Mouse (Mus musculus) frontal cortex, postnatal 14 days (tissue): ENCODE measurements around the gene 4933415F23Rik.
"Not testable (repeated sequence)": the region's sequence is repeated elsewhere in the genome, so short reads cannot be mapped to it uniquely, and the experiment has no call there.

Source experiments
- DNase-seq, 2 experiments: peaks; one replicate each; pipeline ENCODE4 v3.0.0; 2022; ENCODE audit warnings: low spot score in 2 of 2

Gene 4933415F23Rik

GRCm38 (mm10) chr1:23102021-23102420 lies at the start of gene 4933415F23Rik:
Gene 4933415F23Rik (minus strand): TSS chr1:23102253.
- no peak for DNase-seq

GRCm38 (mm10) chr1:23151722-23152121 lies 49.7 kb upstream of the 4933415F23Rik start:
- no peak for DNase-seq

DNA sequence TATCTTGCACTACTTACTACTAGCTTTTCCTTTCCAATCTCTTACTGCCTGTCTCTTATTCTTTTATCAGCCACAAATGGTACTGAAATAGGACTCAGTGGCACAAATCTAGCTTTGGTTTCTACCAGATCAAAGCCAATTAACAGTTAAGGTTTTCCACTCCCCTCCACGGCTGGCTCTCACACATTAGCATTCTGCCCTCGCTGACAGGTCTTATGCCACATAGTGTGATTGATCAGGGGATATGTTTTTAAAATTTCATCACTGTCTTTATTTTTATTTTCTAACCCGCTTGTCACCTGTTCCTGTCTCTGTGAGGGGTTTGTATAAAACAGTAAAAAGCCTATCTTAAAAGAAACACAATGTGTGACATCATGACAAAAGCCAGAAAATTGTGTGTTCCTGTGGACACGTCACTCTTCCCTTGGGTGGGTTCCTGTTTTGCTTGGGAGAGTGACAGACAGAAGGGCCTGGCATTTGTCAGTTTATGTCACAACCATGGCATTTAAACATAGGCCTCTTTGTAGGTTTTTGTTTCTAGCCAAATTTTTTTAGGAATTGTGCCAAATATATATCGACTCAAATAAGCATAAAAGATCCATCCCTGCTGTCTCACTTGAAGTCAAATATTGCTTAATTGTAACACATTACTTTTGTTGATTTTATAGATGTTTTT lies 44.3 kb upstream of the 4933415F23Rik start:
- no peak for DNase-seq

- no peak for DNase-seq
Observed at GRCm38 (mm10) chr1:23141121-23141811, 39.2 kb upstream of the 4933415F23Rik start.

GRCm38 (mm10) chr1:23140530-23140929 lies 38.5 kb upstream of the 4933415F23Rik start:
- not testable (repeated sequence) for DNase-seq

GRCm38 (mm10) chr1:23120901-23121300 lies 18.8 kb upstream of the 4933415F23Rik start:
- no peak for DNase-seq

DNA sequence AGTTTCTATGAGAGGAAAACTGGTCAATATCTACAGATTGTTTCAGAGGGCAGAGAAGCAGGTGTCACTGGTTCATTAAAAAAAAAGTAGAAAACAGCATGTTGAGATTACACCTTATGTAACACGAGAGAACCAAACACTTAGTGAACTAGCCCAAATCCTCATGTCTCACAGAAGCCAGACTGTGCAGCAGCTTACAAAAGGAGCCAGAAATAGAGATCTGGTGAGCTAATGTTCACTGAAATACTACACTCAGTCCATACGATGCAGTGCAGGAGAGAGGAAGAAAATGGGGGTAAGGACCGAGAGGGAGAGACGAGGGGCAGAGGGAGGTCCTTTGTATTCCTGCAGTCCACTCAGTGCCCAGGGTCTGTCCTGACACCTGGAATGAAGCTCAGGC lies 17.4 kb upstream of the 4933415F23Rik start:
- DNase-seq: no peak

- no peak for DNase-seq
Observed at GRCm38 (mm10) chr1:23117423-23117822, 15.4 kb upstream of the 4933415F23Rik start.

DNA sequence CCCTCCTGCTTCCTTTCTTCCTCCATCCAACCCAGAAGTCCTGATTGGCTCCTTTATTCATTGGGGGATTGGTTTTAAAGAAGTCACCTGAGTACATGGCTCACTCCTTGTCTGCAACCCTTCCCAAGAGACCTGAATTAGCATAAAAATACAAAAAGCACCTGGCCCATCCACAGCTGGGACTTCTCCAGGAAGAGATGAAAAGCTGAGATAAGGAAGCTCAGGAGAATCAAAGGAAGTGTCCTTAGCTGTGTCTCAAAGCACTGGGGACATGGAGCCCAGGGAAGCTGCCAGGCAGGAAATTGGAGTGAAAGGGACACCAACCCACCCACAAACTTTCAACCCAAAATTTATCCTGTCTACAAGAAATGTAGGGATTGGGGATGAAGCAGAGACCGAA lies 7.1 kb upstream of the 4933415F23Rik start:
- DNase-seq: no peak

GRCm38 (mm10) chr1:23102881-23103280 lies 828 bp upstream of the 4933415F23Rik start:
- no peak for DNase-seq

- no peak for DNase-seq
Observed at GRCm38 (mm10) chr1:23099791-23100190, 2.3 kb downstream of the 4933415F23Rik start.

- DNase-seq: no peak
Observed at GRCm38 (mm10) chr1:23098451-23098850, 3.6 kb downstream of the 4933415F23Rik start.

DNA sequence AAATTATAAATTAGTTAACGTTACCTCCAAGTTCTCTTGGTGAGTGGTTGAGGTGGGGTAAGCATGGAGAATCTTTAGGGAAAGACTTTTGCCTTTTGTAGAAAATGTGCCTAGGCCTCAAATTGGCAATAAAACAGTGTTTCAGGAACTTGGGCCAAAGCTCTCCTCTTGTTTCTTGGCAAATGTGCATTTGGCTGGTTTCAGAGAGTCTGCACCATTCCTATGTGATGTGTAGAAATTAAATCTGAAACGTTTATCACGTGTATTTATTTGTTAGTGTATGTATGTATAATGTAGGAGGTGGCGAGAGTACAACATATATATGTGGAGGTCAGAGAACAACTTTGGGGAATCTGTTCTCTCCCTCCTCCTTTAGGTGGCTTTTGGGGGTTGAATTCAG lies 4.1 kb downstream of the 4933415F23Rik start:
- no peak for DNase-seq

DNA sequence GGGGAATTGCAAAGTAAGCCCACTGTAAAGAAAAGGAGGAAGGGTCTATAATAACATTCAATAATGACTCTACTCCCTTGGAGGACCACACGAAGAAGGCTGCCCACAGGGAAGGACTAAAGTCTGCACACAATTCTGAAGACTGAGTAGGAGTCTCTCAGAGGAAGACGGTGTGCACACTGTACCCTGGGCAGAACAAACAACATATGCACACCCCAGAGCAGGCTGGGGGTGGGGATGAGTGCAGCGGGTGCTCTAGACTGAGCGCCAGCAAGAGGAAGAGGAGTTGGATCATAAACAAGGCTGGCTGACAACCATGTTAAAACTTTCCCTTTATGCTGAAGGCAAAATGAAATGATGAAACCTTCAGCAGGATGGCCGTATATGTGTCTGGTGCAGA lies 34.3 kb downstream of the 4933415F23Rik start:
- DNase-seq: no peak

GRCm38 (mm10) chr1:23064717-23065475 lies 37.2 kb downstream of the 4933415F23Rik start:
- no peak for DNase-seq

DNA sequence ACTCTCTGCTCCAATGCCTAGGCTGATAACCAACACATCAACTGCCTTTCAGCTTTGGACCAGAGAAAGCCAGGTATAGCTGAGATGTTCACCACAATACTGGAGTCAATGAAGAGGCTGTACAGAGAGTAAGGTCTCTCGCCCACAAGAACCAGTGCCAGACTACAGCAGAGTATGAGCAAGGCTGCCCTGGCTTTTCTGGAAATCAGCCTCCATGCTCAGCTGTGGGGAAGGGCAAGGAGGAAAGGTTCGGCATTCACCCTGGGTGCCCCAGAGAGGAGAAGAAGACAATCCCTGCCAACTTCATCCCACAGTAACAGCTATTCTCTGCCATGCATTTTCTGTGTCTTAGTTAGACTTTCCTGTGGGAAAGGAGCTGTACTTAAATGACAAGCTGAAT lies 38.1 kb downstream of the 4933415F23Rik start:
- no peak for DNase-seq

DNA sequence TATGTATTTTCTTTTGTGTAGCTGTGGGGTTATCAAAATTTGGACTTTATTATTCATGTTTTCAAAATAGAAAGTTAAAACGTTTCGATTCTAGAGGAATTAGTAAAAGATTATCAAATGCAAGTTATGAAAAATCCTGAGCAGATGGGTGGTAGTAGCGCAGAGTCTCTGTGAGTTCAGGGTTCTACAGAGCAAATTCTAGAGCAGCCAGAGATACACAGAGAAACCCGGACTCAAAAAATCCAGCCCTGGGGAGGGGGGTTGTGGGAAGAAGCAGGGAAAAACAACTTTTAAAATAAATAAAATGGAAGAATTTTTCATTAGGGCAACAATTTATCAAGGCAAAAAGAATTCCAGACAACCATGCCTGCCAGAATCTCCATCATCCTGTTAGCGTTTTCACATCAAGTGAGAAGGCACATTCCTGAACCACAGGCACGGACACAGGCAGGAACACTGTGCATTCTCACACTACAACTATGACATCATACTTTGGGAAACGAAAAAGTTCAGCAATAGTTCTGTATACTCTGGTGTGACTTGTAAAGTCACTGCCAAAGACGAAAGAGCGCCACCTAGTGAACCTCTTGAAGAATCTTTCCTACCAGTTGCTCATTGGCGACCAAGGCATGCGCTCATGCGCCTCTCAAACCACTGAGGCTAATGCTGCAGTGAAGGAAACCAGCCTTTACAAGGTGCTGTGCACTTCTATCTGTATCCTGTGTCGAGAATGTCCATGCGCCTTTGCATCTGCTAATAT lies 40.3 kb downstream of the 4933415F23Rik start:
- peak; percentile 28 to 32 for DNase-seq

DNA sequence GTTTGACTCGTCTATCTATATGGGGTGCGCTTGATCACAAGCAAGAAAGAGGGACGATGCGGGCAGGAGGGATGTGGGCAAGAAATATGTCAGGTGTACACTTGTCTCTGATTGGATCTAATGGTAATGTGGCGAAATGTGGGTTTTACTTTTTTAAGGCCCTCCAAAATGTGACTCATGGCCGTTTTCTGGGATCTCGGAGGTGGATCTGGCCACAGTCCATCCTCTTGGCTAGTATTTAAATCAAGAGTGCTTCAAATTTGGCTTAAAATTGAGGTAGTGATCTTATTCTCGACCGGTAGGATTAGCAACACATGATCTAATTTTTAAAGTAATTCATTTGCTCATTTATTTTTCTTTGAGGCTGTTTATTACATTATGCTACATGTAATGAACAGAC lies 42.0 kb downstream of the 4933415F23Rik start:
- no peak for DNase-seq
